Mouse (Mus musculus): Measurements from ENCODE around the gene B3gnt3. TPM values are rescaled to one million over a fixed set of nuclear protein-coding genes. Genes with fewer than 3 reads are reported as not detected.

B3gnt3 gene
- total RNA-seq, 1 experiment, result 1.3 TPM

- Histone ChIP-seq H3K9me3 (ENCODE audit: control insufficient read depth, insufficient read depth, low read depth, low read length) (no peaks in the 10 kb centered on the region), H3K27ac (ENCODE audit: insufficient read depth, low read depth, low read length, poor library complexity, severe bottlenecking) (no peak overlapping the region; the same call in 1 of the 2 replicates), H3K4me1 (ENCODE audit: control insufficient read depth in 2 of 2, insufficient read depth in 2 of 2, low read length in 2 of 2, poor library complexity in 1 of 2) (peaks cover 4 to 30% of the 10 kb centered on the region in 2 experiments; a peak in 2 of 4 replicates), H3K9ac (ENCODE audit: insufficient read depth, low read depth, low read length, poor library complexity, severe bottlenecking) (no peak overlapping the region), H3K4me3 (ENCODE audit: insufficient read depth in 1 of 2, low read depth in 1 of 2, low read length in 2 of 2, poor library complexity in 1 of 2, severe bottlenecking in 1 of 2) (0 out of 4 replicates have a peak overlapping the region, but pooled peaks of 1 of the 2 experiments have one; percentile 84), H3K36me3 (ENCODE audit: control insufficient read depth, insufficient read depth, low read length, poor library complexity, severe bottlenecking) (peaks cover 4% of the 10 kb centered on the region)
- in situ Hi-C loops (cut with MboI; ENCODE audit: low sequenced_read_pairs in 2 of 2, unreplicated experiment in 2 of 2), result no loop called here
- TF ChIP-seq ZC3H11A (IDR thresholded peaks at IDR 0.05; ENCODE audit: borderline replicate concordance, low read depth, low read length), result no peak
- TF ChIP-seq CHD2 (IDR thresholded peaks at IDR 0.05; ENCODE audit: low read depth, low read length), result no peak
- no peak for TF ChIP-seq HCFC1 (IDR thresholded peaks at IDR 0.05; ENCODE audit: borderline replicate concordance, insufficient read depth, low read length)
- no peak for TF ChIP-seq MAFK (IDR thresholded peaks at IDR 0.05; ENCODE audit: insufficient read depth, low read depth, low read length)
- TF ChIP-seq ZNF384 (IDR thresholded peaks at IDR 0.05; ENCODE audit: low read depth, low read length), result no peak
- no peak for DNase-seq (ENCODE audit: low read depth, low spot score)
These were observed 24.0 kb downstream of the B3gnt3 start for GRCm38 (mm10) chr8:71677555-71677954.

- H3K9ac ChIP-seq (ENCODE audit: insufficient read depth, low read depth, low read length, poor library complexity, severe bottlenecking), result peak overlapping the region; percentile 33; the same call in 1 of the 2 replicates
- peaks cover 4 to 30% of the 10 kb centered on the region in 2 experiments; a peak in 2 of 4 replicates for H3K4me1 ChIP-seq (ENCODE audit: control insufficient read depth in 2 of 2, insufficient read depth in 2 of 2, low read length in 2 of 2, poor library complexity in 1 of 2)
- no peak for DNase-seq (ENCODE audit: low read depth, low spot score)
- peak overlapping the region; percentile 84 for H3K4me3 ChIP-seq (ENCODE audit: insufficient read depth in 1 of 2, low read depth in 1 of 2, low read length in 2 of 2, poor library complexity in 1 of 2, severe bottlenecking in 1 of 2)
- H3K36me3 ChIP-seq (ENCODE audit: control insufficient read depth, insufficient read depth, low read length, poor library complexity, severe bottlenecking), result peaks cover 3% of the 10 kb centered on the region; the same call in 1 of the 2 replicates
- TF ChIP-seq ZNF384 (IDR thresholded peaks at IDR 0.05; ENCODE audit: low read depth, low read length) (no peak), MAFK (IDR thresholded peaks at IDR 0.05; ENCODE audit: insufficient read depth, low read depth, low read length) (no peak), CHD2 (IDR thresholded peaks at IDR 0.05; ENCODE audit: low read depth, low read length) (no peak), ZC3H11A (IDR thresholded peaks at IDR 0.05; ENCODE audit: borderline replicate concordance, low read depth, low read length) (no peak), HCFC1 (IDR thresholded peaks at IDR 0.05; ENCODE audit: borderline replicate concordance, insufficient read depth, low read length) (no peak)
- in situ Hi-C loops (cut with MboI; ENCODE audit: low sequenced_read_pairs in 2 of 2, unreplicated experiment in 2 of 2), result no loop called here
- H3K9me3 ChIP-seq (ENCODE audit: control insufficient read depth, insufficient read depth, low read depth, low read length), result no peaks in the 10 kb centered on the region
- H3K27ac ChIP-seq (ENCODE audit: insufficient read depth, low read depth, low read length, poor library complexity, severe bottlenecking), result peak overlapping the region; percentile 81; the same call in 1 of the 2 replicates
These were observed 24.8 kb downstream of the B3gnt3 start for GRCm38 (mm10) chr8:71676803-71677202.

GRCm38 (mm10) chr8:71676020-71676741 lies 25.4 kb downstream of the B3gnt3 start, which contains the start of gene Jak3:
Jak3 (plus strand) TSS chr8:71676296.
- TF ChIP-seq ZC3H11A (IDR thresholded peaks at IDR 0.05; ENCODE audit: borderline replicate concordance, low read depth, low read length), result no peak
- TF ChIP-seq CHD2 (IDR thresholded peaks at IDR 0.05; ENCODE audit: low read depth, low read length), result no peak
- TF ChIP-seq ZNF384 (IDR thresholded peaks at IDR 0.05; ENCODE audit: low read depth, low read length), result peak; percentile 55
- TF ChIP-seq HCFC1 (IDR thresholded peaks at IDR 0.05; ENCODE audit: borderline replicate concordance, insufficient read depth, low read length), result no peak
- no peak for TF ChIP-seq MAFK (IDR thresholded peaks at IDR 0.05; ENCODE audit: insufficient read depth, low read depth, low read length)
- peak within 1 kb of the TSS; percentile 79 for H3K9ac ChIP-seq (ENCODE audit: insufficient read depth, low read depth, low read length, poor library complexity, severe bottlenecking)
- no peak for DNase-seq (ENCODE audit: low read depth, low spot score)
- peak within 1 kb of the TSS; percentile 81 for H3K27ac ChIP-seq (ENCODE audit: insufficient read depth, low read depth, low read length, poor library complexity, severe bottlenecking)
- peaks cover 3% of the 10 kb centered on the region; the same call in 1 of the 2 replicates for H3K36me3 ChIP-seq (ENCODE audit: control insufficient read depth, insufficient read depth, low read length, poor library complexity, severe bottlenecking)
- in situ Hi-C loops (cut with MboI; ENCODE audit: low sequenced_read_pairs in 2 of 2, unreplicated experiment in 2 of 2), result no loop called here
- no peaks in the 10 kb centered on the region for H3K9me3 ChIP-seq (ENCODE audit: control insufficient read depth, insufficient read depth, low read depth, low read length)
- H3K4me1 ChIP-seq (ENCODE audit: control insufficient read depth in 2 of 2, insufficient read depth in 2 of 2, low read length in 2 of 2, poor library complexity in 1 of 2), result peaks cover 4 to 28% of the 10 kb centered on the region in 2 experiments; a peak in 2 of 4 replicates
- peak within 1 kb of the TSS; percentile 84 for H3K4me3 ChIP-seq (ENCODE audit: insufficient read depth in 1 of 2, low read depth in 1 of 2, low read length in 2 of 2, poor library complexity in 1 of 2, severe bottlenecking in 1 of 2)

- in situ Hi-C loops (cut with MboI; ENCODE audit: low sequenced_read_pairs in 2 of 2, unreplicated experiment in 2 of 2), result no loop called here
- Histone ChIP-seq H3K27ac (ENCODE audit: insufficient read depth, low read depth, low read length, poor library complexity, severe bottlenecking) (peak overlapping the region; percentile 81; the same call in 1 of the 2 replicates), H3K36me3 (ENCODE audit: control insufficient read depth, insufficient read depth, low read length, poor library complexity, severe bottlenecking) (peaks cover under 1% of the 10 kb centered on the region; the same call in 1 of the 2 replicates), H3K4me3 (ENCODE audit: insufficient read depth in 1 of 2, low read depth in 1 of 2, low read length in 2 of 2, poor library complexity in 1 of 2, severe bottlenecking in 1 of 2) (peak overlapping the region; percentile 84), H3K4me1 (ENCODE audit: control insufficient read depth in 2 of 2, insufficient read depth in 2 of 2, low read length in 2 of 2, poor library complexity in 1 of 2) (peaks cover 4 to 25% of the 10 kb centered on the region in 2 experiments; a peak in 2 of 4 replicates), H3K9me3 (ENCODE audit: control insufficient read depth, insufficient read depth, low read depth, low read length) (no peaks in the 10 kb centered on the region), H3K9ac (ENCODE audit: insufficient read depth, low read depth, low read length, poor library complexity, severe bottlenecking) (peak overlapping the region; percentile 79; the same call in 1 of the 2 replicates)
- TF ChIP-seq MAFK (IDR thresholded peaks at IDR 0.05; ENCODE audit: insufficient read depth, low read depth, low read length), result no peak
- no peak for TF ChIP-seq ZC3H11A (IDR thresholded peaks at IDR 0.05; ENCODE audit: borderline replicate concordance, low read depth, low read length)
- TF ChIP-seq CHD2 (IDR thresholded peaks at IDR 0.05; ENCODE audit: low read depth, low read length), result no peak
- TF ChIP-seq HCFC1 (IDR thresholded peaks at IDR 0.05; ENCODE audit: borderline replicate concordance, insufficient read depth, low read length), result no peak
- TF ChIP-seq ZNF384 (IDR thresholded peaks at IDR 0.05; ENCODE audit: low read depth, low read length), result no peak
- DNase-seq (ENCODE audit: low read depth, low spot score), result no peak
These were observed 26.1 kb downstream of the B3gnt3 start for GRCm38 (mm10) chr8:71675456-71676019.

Data from ES-E14 (cell line).